Mouse (Mus musculus): Measurements from ENCODE around the gene Hhex.

DNA sequence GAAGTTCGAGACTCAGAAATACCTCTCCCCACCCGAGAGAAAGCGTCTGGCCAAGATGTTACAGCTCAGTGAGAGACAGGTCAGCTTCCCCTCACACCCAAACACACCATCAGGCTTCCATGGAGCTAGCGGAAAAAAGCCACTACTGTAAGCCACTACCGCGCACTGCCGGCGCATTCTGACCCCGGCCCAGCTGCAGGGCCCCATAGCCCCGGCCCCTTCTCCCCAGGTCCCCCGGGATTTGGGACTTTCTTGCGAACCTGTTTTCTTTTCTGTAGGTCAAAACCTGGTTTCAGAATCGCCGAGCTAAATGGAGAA, 2.6 kb downstream of the Hhex start:
- TF ChIP-seq CTCF (IDR thresholded peaks at IDR 0.05; ENCODE audit: control insufficient read depth, insufficient read depth, low read length) (no peak), POLR2A (IDR thresholded peaks at IDR 0.05; ENCODE audit: borderline replicate concordance, control insufficient read depth, low read depth, low read length) (no peak)

Measured in bone marrow, adult 2 months (tissue).